Comparison of ENCODE assay signal across 16 mouse cellular contexts in genomic region chr3:103827548-103827947, GRCm38 (mm10). TPM values are rescaled to one million over a fixed set of nuclear protein-coding genes. Genes with fewer than 3 reads are reported as not detected.
DNase-seq lines count a peak whose midpoint lies in the region; ATAC-seq and TF ChIP-seq lines count a peak whose summit lies in the region.
"Had no signal": no experiment of that assay in that cellular context is flagged by ENCODE, and none has a peak within 500 bp of the region (broad histone marks: within the 10 kb centered on the region; RNA-seq: fewer than 3 reads in every experiment).

No protein-coding gene starts in this region.

- POLR2A ChIA-PET in Patski (lab: Charles Lee): no interaction called here

- peaks cover 6% of the 10 kb centered on the region for H3K36me3 ChIP-seq in liver, embryonic 14.5 days (replicated peaks; ENCODE audit: control insufficient read depth, insufficient read depth, low read depth)
- no peaks in the 10 kb centered on the region for H3K36me3 ChIP-seq in liver, embryonic 11.5 days (ENCODE audit: control insufficient read depth, insufficient read depth, low read length)
- peaks cover 10 to 13% of the 10 kb centered on the region in 2 experiments for H3K36me3 ChIP-seq in CH12.LX (replicated peaks in 1 of 2; ENCODE audit: control insufficient read depth in 1 of 2, insufficient read depth in 1 of 2, low read length in 1 of 2)
- no peaks in the 10 kb centered on the region for H3K36me3 ChIP-seq in splenic B cell, adult 2 months (ENCODE audit: control insufficient read depth, insufficient read depth, low read length, poor library complexity, severe bottlenecking)
- peaks cover 3% of the 10 kb centered on the region; the same call in 1 of the 2 replicates for H3K36me3 ChIP-seq in kidney, embryonic 16.5 days (ENCODE audit: insufficient read depth, low read length)

- ATAC-seq in liver, embryonic 14.5 days (ENCODE audit: insufficient read depth): no peak
- no peak for ATAC-seq in liver, embryonic 11.5 days (replicated peaks; ENCODE audit: low FRiP score)
- no peak for ATAC-seq in Patski
- ATAC-seq in kidney, embryonic 16.5 days (ENCODE audit: low FRiP score, low TSS enrichment): no peak
- ATAC-seq: forebrain, embryonic 13.5 days had no signal

- H3K79me2 ChIP-seq in CH12.LX (replicated peaks; ENCODE audit: control insufficient read depth, extremely low read depth, insufficient read depth, poor library complexity, severe bottlenecking): no peaks in the 10 kb centered on the region

- H3K27me3 ChIP-seq in liver, embryonic 14.5 days (ENCODE audit: control insufficient read depth, insufficient read depth, low read length): no peaks in the 10 kb centered on the region
- H3K27me3 ChIP-seq in liver, embryonic 11.5 days (replicated peaks; ENCODE audit: control insufficient read depth, insufficient read depth, low read length): no peaks in the 10 kb centered on the region
- H3K27me3 ChIP-seq in CH12.LX (replicated peaks): no peaks in the 10 kb centered on the region
- no peaks in the 10 kb centered on the region for H3K27me3 ChIP-seq in Patski
- H3K27me3 ChIP-seq in splenic B cell, adult 2 months (ENCODE audit: control insufficient read depth, insufficient read depth, low read length, poor library complexity, severe bottlenecking): no peaks in the 10 kb centered on the region
- no peaks in the 10 kb centered on the region for H3K27me3 ChIP-seq in kidney, embryonic 16.5 days (ENCODE audit: insufficient read depth, low read length)
- H3K27me3 ChIP-seq: embryonic facial prominence, embryonic 13.5 days; forebrain, embryonic 13.5 days; heart, embryonic 13.5 days; hindbrain, embryonic 15.5 days; kidney, embryonic 15.5 days had no signal

- H3K9me3 ChIP-seq in liver, embryonic 14.5 days (ENCODE audit: control insufficient read depth, low read length): no peaks in the 10 kb centered on the region
- H3K9me3 ChIP-seq in liver, embryonic 11.5 days (ENCODE audit: control insufficient read depth, low read length): no peaks in the 10 kb centered on the region
- no peaks in the 10 kb centered on the region for H3K9me3 ChIP-seq in CH12.LX (replicated peaks; ENCODE audit: low read length)
- H3K9me3 ChIP-seq in kidney, embryonic 16.5 days (ENCODE audit: low read length): no peaks in the 10 kb centered on the region
- H3K9me3 ChIP-seq: embryonic facial prominence, embryonic 13.5 days; forebrain, embryonic 13.5 days; heart, embryonic 13.5 days; hindbrain, embryonic 15.5 days; kidney, embryonic 15.5 days; limb, embryonic 10.5 days had no signal

- H3K9ac ChIP-seq in liver, embryonic 14.5 days (replicated peaks): no peak overlapping the region
- no peak overlapping the region for H3K9ac ChIP-seq in liver, embryonic 11.5 days (ENCODE audit: low read depth, low read length)
- no peak overlapping the region for H3K9ac ChIP-seq in CH12.LX (ENCODE audit: insufficient read depth, low read depth)
- H3K9ac ChIP-seq in kidney, embryonic 16.5 days (replicated peaks; ENCODE audit: low read length): no peak overlapping the region
- H3K9ac ChIP-seq: embryonic facial prominence, embryonic 13.5 days; forebrain, embryonic 13.5 days; heart, embryonic 13.5 days; hindbrain, embryonic 15.5 days; kidney, embryonic 15.5 days had no signal

- DNase-seq in liver, embryonic 14.5 days (ENCODE audit: low read depth in 3 of 3, low spot score in 3 of 3): no peak
- no peak for DNase-seq in liver, embryonic 11.5 days (ENCODE audit: low spot score)
- DNase-seq in CH12.LX (ENCODE audit: extremely low read depth) (peak; percentile 32), Patski (ENCODE audit: low read depth, low spot score) (no peak)
- DNase-seq in splenic B cell, adult 2 months (ENCODE audit: low read depth, low spot score): peak; percentile 46
- DNase-seq in gastrocnemius, postnatal 10 days: no peak
- DNase-seq: cerebellum, postnatal 14 days; layer of hippocampus, adult 9-11 months; lung, adult 18-20 months had no signal

- H3K4me3 ChIP-seq in liver, embryonic 14.5 days (ENCODE audit: insufficient read depth in 1 of 2, low read depth in 2 of 2, low read length in 2 of 2): no peak overlapping the region
- no peak overlapping the region for H3K4me3 ChIP-seq in liver, embryonic 11.5 days (ENCODE audit: low read depth, low read length)
- H3K4me3 ChIP-seq in CH12.LX (replicated peaks in 1 of 3; ENCODE audit: low read depth in 2 of 3, low read length in 2 of 3, poor library complexity in 1 of 3): no peak overlapping the region
- no peak overlapping the region for H3K4me3 ChIP-seq in kidney, embryonic 16.5 days (ENCODE audit: low read length)
- H3K4me3 ChIP-seq: embryonic facial prominence, embryonic 13.5 days; forebrain, embryonic 13.5 days; heart, embryonic 13.5 days; hindbrain, embryonic 15.5 days; kidney, embryonic 15.5 days; limb, embryonic 10.5 days had no signal

- in situ Hi-C loops in CH12.LX (cut with MboI; ENCODE audit: low pct_ligation_motif_present, low pct_unique_long_range_greater_than_20kb, low sequenced_read_pairs): loop anchor here (25.0 kb wide), 1 partner anchor 260 kb away; no protein-coding TSS in a partner anchor
- in situ Hi-C loops in Patski (cut with MboI; ENCODE audit: low pct_unique_long_range_greater_than_20kb): no loop called here

- no peak overlapping the region for H3K4me2 ChIP-seq in liver, embryonic 14.5 days (ENCODE audit: low read depth)
- no peak overlapping the region for H3K4me2 ChIP-seq in liver, embryonic 11.5 days
- H3K4me2 ChIP-seq in CH12.LX (ENCODE audit: insufficient read depth, low read depth, poor library complexity, severe bottlenecking): no peak overlapping the region
- H3K4me2 ChIP-seq in kidney, embryonic 16.5 days (replicated peaks; ENCODE audit: low read depth, low read length): no peak overlapping the region
- H3K4me2 ChIP-seq: embryonic facial prominence, embryonic 13.5 days; forebrain, embryonic 13.5 days; heart, embryonic 13.5 days; hindbrain, embryonic 15.5 days; kidney, embryonic 15.5 days had no signal

- H3K4me1 ChIP-seq in liver, embryonic 14.5 days (replicated peaks; ENCODE audit: control insufficient read depth in 2 of 2, insufficient read depth in 2 of 2, low read length in 1 of 2): peaks cover 6 to 10% of the 10 kb centered on the region in 2 experiments
- H3K4me1 ChIP-seq in liver, embryonic 11.5 days (replicated peaks; ENCODE audit: control insufficient read depth, insufficient read depth, low read length): peaks cover 9% of the 10 kb centered on the region
- H3K4me1 ChIP-seq in CH12.LX (ENCODE audit: control insufficient read depth in 1 of 2, insufficient read depth in 2 of 2): peaks cover 9 to 23% of the 10 kb centered on the region in 2 experiments
- no peaks in the 10 kb centered on the region for H3K4me1 ChIP-seq in kidney, embryonic 16.5 days (ENCODE audit: insufficient read depth, low read length)
- H3K4me1 ChIP-seq: embryonic facial prominence, embryonic 13.5 days; forebrain, embryonic 13.5 days; hindbrain, embryonic 15.5 days; kidney, embryonic 15.5 days; limb, embryonic 10.5 days had no signal

- no peak for TF ChIP-seq POLR2A in CH12.LX (IDR thresholded peaks at IDR 0.05; ENCODE audit: low read depth, low read length)

- CTCF ChIA-PET in Patski (lab: Charles Lee): interaction anchor here (2.0 kb wide), 1 partner anchor 10 kb away, joined by 9 read pairs; no protein-coding TSS in a partner anchor

- TF ChIP-seq EP300 in liver, embryonic 14.5 days (IDR thresholded peaks at IDR 0.05; ENCODE audit: low read depth): no peak
- no peak for TF ChIP-seq EP300 in CH12.LX (IDR thresholded peaks at IDR 0.05; ENCODE audit: low read length)

- no peak overlapping the region for H3K27ac ChIP-seq in liver, embryonic 14.5 days
- no peak overlapping the region for H3K27ac ChIP-seq in liver, embryonic 11.5 days (ENCODE audit: low read depth, low read length)
- H3K27ac ChIP-seq in CH12.LX (ENCODE audit: insufficient read depth, low read depth): no peak overlapping the region
- no peak overlapping the region for H3K27ac ChIP-seq in kidney, embryonic 16.5 days (ENCODE audit: low read length)
- H3K27ac ChIP-seq: embryonic facial prominence, embryonic 13.5 days; forebrain, embryonic 13.5 days; heart, embryonic 13.5 days; hindbrain, embryonic 15.5 days; kidney, embryonic 15.5 days; limb, embryonic 10.5 days had no signal

- TF ChIP-seq CTCF in liver, embryonic 14.5 days (IDR thresholded peaks at IDR 0.05; ENCODE audit: low read depth): peak; percentile 38; the same call in 1 of the 2 replicates
- TF ChIP-seq CTCF in CH12.LX (conservative IDR thresholded peaks at IDR 0.05 in 1 of 2, IDR thresholded peaks at IDR 0.05 in 1 of 2; ENCODE audit: low read depth in 2 of 2, low read length in 2 of 2): peak; percentile 9 to 68; a peak in 2 of 4 replicates
- TF ChIP-seq CTCF in Patski (IDR thresholded peaks at IDR 0.05): peak; percentile 52

- dilution Hi-C loops in CH12.LX (cut with MboI; ENCODE audit: extremely low pct_ligation_motif_present, extremely low pct_unique_long_range_greater_than_20kb, low sequenced_read_pairs): no loop called here

- peak; percentile 69 for TF ChIP-seq RAD21 in CH12.LX (IDR thresholded peaks at IDR 0.05; ENCODE audit: low read depth, low read length)

RNA-seq across cellular contexts. Expression of gene Bcl2l15, which starts 4.9 kb away (rescaled TPM):
- polyA plus RNA-seq in liver, embryonic 14.5 days (2012; rRNA removed): 2.0 and 3.2 TPM in 2 replicates
- polyA plus RNA-seq in liver, embryonic 14.5 days (2014; fragmentation: Nextera tagmentation; extraction: Ambion mirVana): 1.5 and 1.7 TPM in 2 replicates
- polyA plus RNA-seq in liver, embryonic 11.5 days (2014; fragmentation: Nextera tagmentation; extraction: Ambion mirVana): 0.63 and 1.2 TPM in 2 replicates
- total RNA-seq in CH12.LX (2012; rRNA removed): 12.2 and 19.3 TPM in 2 replicates
- 22.4 and 23.0 TPM in 2 replicates for total RNA-seq in CH12.LX (2014; rRNA removed)
- polyA plus RNA-seq in CH12.LX (2012; ENCODE audit: insufficient read length, low read depth): 24.8 and 24.9 TPM in 2 replicates
- 0.35 TPM for polyA plus RNA-seq in Patski (2021)
- under 1 TPM; 0.49 to 0.70 TPM for total RNA-seq in gastrocnemius, postnatal 10 days (2021)
- polyA plus RNA-seq in kidney, embryonic 16.5 days (2015; fragmentation: Nextera tagmentation; extraction: Ambion mirVana): 0.14 TPM in 1 of 2 replicates, not detected in the other
- polyA plus RNA-seq: heart, embryonic 13.5 days had no signal

RNA-seq across cellular contexts. Expression of gene Gm43064, which starts 18.2 kb away (rescaled TPM):
- 0.48 and 1.6 TPM in 2 replicates for polyA plus RNA-seq in liver, embryonic 14.5 days (2012; rRNA removed)
- 0.10 and 0.34 TPM in 2 replicates for polyA plus RNA-seq in liver, embryonic 14.5 days (2014; fragmentation: Nextera tagmentation; extraction: Ambion mirVana)
- 0.75 TPM in 1 of 2 replicates, not detected in the other for polyA plus RNA-seq in liver, embryonic 11.5 days (2014; fragmentation: Nextera tagmentation; extraction: Ambion mirVana)
- 3.1 and 4.3 TPM in 2 replicates for total RNA-seq in CH12.LX (2012; rRNA removed)
- 0.91 and 1.6 TPM in 2 replicates for total RNA-seq in CH12.LX (2014; rRNA removed)
- not detected in 2 replicates for polyA plus RNA-seq in CH12.LX (2012; ENCODE audit: insufficient read length, low read depth)
- 0.55 TPM for polyA plus RNA-seq in Patski (2021)
- total RNA-seq in gastrocnemius, postnatal 10 days (2021): not detected
- 0.11 TPM in 1 of 2 replicates, not detected in the other for polyA plus RNA-seq in kidney, embryonic 16.5 days (2015; fragmentation: Nextera tagmentation; extraction: Ambion mirVana)
- polyA plus RNA-seq: forebrain, embryonic 13.5 days had no signal

RNA-seq across cellular contexts. Expression of gene Ap4b1, which starts 18.2 kb away (rescaled TPM):
- 11.0 and 11.4 TPM in 2 replicates for polyA plus RNA-seq in liver, embryonic 14.5 days (2012; rRNA removed)
- 12.8 and 15.3 TPM in 2 replicates for polyA plus RNA-seq in liver, embryonic 14.5 days (2014; fragmentation: Nextera tagmentation; extraction: Ambion mirVana)
- polyA plus RNA-seq in liver, embryonic 11.5 days (2014; fragmentation: Nextera tagmentation; extraction: Ambion mirVana): 20.8 and 23.9 TPM in 2 replicates
- total RNA-seq in CH12.LX (2012; rRNA removed) (19.8 and 20.1 TPM in 2 replicates), CH12.LX (2014; rRNA removed) (31.6 and 31.9 TPM in 2 replicates)
- polyA plus RNA-seq in CH12.LX (2012; ENCODE audit: insufficient read length, low read depth) (22.6 and 23.1 TPM in 2 replicates), Patski (2021) (25.7 TPM)
- total RNA-seq in gastrocnemius, postnatal 10 days (2021): 10 to 100 TPM in 1 of 2 experiments, 1 to 10 TPM in 1; 9.8 to 13.5 TPM
- 22.3 and 22.8 TPM in 2 replicates for polyA plus RNA-seq in kidney, embryonic 16.5 days (2015; fragmentation: Nextera tagmentation; extraction: Ambion mirVana)

RNA-seq across cellular contexts. Expression of gene Dclre1b, which starts 18.3 kb away (rescaled TPM):
- 9.7 and 11.5 TPM in 2 replicates for polyA plus RNA-seq in liver, embryonic 14.5 days (2012; rRNA removed)
- 24.9 and 27.4 TPM in 2 replicates for polyA plus RNA-seq in liver, embryonic 14.5 days (2014; fragmentation: Nextera tagmentation; extraction: Ambion mirVana)
- polyA plus RNA-seq in liver, embryonic 11.5 days (2014; fragmentation: Nextera tagmentation; extraction: Ambion mirVana): 35.1 and 36.8 TPM in 2 replicates
- total RNA-seq in CH12.LX (2012; rRNA removed): 16.7 and 18.5 TPM in 2 replicates
- 9.1 and 10.2 TPM in 2 replicates for total RNA-seq in CH12.LX (2014; rRNA removed)
- 32.2 and 32.5 TPM in 2 replicates for polyA plus RNA-seq in CH12.LX (2012; ENCODE audit: insufficient read length, low read depth)
- 12.0 TPM for polyA plus RNA-seq in Patski (2021)
- 1 to 10 TPM; 5.6 to 6.5 TPM for total RNA-seq in gastrocnemius, postnatal 10 days (2021)
- polyA plus RNA-seq in kidney, embryonic 16.5 days (2015; fragmentation: Nextera tagmentation; extraction: Ambion mirVana): 29.8 and 31.2 TPM in 2 replicates

RNA-seq across cellular contexts. Expression of gene Ptpn22, which starts 32.0 kb away (rescaled TPM):
- polyA plus RNA-seq in liver, embryonic 14.5 days (2012; rRNA removed): 0.77 and 1.5 TPM in 2 replicates
- 1.3 and 1.4 TPM in 2 replicates for polyA plus RNA-seq in liver, embryonic 14.5 days (2014; fragmentation: Nextera tagmentation; extraction: Ambion mirVana)
- 0.96 and 1.7 TPM in 2 replicates for polyA plus RNA-seq in liver, embryonic 11.5 days (2014; fragmentation: Nextera tagmentation; extraction: Ambion mirVana)
- total RNA-seq in CH12.LX (2012; rRNA removed) (21.9 and 26.7 TPM in 2 replicates), CH12.LX (2014; rRNA removed) (46.9 and 49.7 TPM in 2 replicates)
- polyA plus RNA-seq in CH12.LX (2012; ENCODE audit: insufficient read length, low read depth) (67.9 and 90.9 TPM in 2 replicates), Patski (2021) (1.7 TPM)
- under 1 TPM; 0.26 to 0.81 TPM for total RNA-seq in gastrocnemius, postnatal 10 days (2021)
- 0.80 and 0.82 TPM in 2 replicates for polyA plus RNA-seq in kidney, embryonic 16.5 days (2015; fragmentation: Nextera tagmentation; extraction: Ambion mirVana)

Comparison
In these comparisons a context has a peak if more than half of its experiments do, and no peak if none do; other contexts are left out.
1. DNase-seq: peak in CH12.LX (single experiment) and splenic B cell, adult 2 months (single experiment); none in liver, embryonic 14.5 days (0 of 3), liver, embryonic 11.5 days (single experiment), Patski (single experiment) and gastrocnemius, postnatal 10 days (single experiment).
2. Peak in every context shown above with its lines, with median percentiles within 50 percentile points of each other: CTCF ChIP-seq.